Mouse (Mus musculus): ENCODE measurements around the gene Khsrp.

GRCm38 (mm10) chr17:57011236-57012141 is 19.8 kb downstream of the Khsrp start, which contains the start of the genes Gtf2f1 and Gm17949:
- peak; percentile 12; the same call in 1 of the 2 replicates for TF ChIP-seq CTCF (IDR thresholded peaks at IDR 0.05; ENCODE audit: control insufficient read depth, insufficient read depth, low read length)
- TF ChIP-seq POLR2A (IDR thresholded peaks at IDR 0.05; ENCODE audit: borderline replicate concordance, control insufficient read depth, low read depth, low read length): peak; percentile 96
